Mouse (Mus musculus): ENCODE results near the gene Flt4. TPM values are rescaled to one million over a fixed set of nuclear protein-coding genes. Genes with fewer than 3 reads are reported as not detected.
A peak's percentile ranks its signal among the peaks of the same experiment; 100 is the strongest.

The Flt4 gene
- polyA plus RNA-seq, 1 experiment from 2014 or later = 4.3 TPM

DNA sequence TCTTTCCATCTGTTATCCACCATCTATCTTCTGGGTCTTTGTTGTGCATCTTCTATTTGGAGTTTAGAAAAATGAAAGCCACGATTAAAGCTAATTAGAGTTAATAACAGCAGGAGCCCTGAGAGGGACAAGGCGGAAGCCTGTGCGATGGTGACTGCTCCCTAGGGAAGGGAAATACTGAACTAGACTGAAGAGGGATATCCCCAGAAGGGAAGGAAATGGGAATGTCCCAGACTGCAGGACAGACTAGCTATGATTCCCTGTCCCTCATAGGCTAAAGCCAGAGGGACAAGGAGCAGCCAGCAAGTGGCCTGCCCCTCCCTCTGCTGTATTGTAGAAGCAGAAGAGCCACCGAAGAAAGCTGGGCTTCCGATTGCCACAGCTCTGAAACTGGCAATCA, 12.9 kb downstream of the Flt4 start:
- peaks cover 12% of the 10 kb centered on the region; the same call in 1 of the 2 replicates for H3K4me1 ChIP-seq (replicated peaks)
- 79% methylated on average over 5 of the region's 5 CpGs for WGBS
- H3K4me3 ChIP-seq = no peak overlapping the region
- H3K36me3 ChIP-seq = no peaks in the 10 kb centered on the region
- no peaks in the 10 kb centered on the region for H3K9me3 ChIP-seq
- H3K27ac ChIP-seq = no peak overlapping the region
- H3K27me3 ChIP-seq (ENCODE audit: insufficient read depth, poor library complexity, severe bottlenecking) = 0 out of 2 replicates have a peak, but pooled peaks cover 4% of the 10 kb centered on the region
- no peak for DNase-seq (ENCODE audit: low spot score)

DNA sequence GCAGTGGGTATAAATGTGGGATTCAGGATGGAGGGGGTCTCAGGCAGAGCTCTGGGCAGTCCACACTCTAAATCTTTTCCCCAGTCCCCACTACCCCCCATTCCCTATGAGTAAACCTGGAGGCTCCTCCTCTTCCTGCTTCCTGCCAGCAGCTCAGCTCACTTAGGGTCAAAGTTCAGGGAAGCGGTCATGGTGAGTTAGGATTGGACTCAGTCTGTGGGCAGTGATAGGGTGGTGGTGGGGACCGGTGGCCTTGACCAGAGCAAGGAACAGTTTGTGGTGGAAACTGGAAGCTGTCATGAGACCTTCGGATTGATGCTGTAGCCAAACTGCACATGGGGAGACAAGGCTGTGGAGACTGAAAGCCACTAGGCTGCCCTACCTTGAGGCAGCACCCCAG, 15.1 kb downstream of the Flt4 start:
- no peak overlapping the region for H3K27ac ChIP-seq
- H3K4me3 ChIP-seq = no peak overlapping the region
- WGBS = 82% methylated on average over 3 of the region's 3 CpGs
- no peaks in the 10 kb centered on the region for H3K36me3 ChIP-seq
- peaks cover 14% of the 10 kb centered on the region; the same call in 1 of the 2 replicates for H3K4me1 ChIP-seq (replicated peaks)
- no peak for DNase-seq (ENCODE audit: low spot score)
- no peaks in the 10 kb centered on the region for H3K27me3 ChIP-seq (ENCODE audit: insufficient read depth, poor library complexity, severe bottlenecking)
- no peaks in the 10 kb centered on the region for H3K9me3 ChIP-seq

DNA sequence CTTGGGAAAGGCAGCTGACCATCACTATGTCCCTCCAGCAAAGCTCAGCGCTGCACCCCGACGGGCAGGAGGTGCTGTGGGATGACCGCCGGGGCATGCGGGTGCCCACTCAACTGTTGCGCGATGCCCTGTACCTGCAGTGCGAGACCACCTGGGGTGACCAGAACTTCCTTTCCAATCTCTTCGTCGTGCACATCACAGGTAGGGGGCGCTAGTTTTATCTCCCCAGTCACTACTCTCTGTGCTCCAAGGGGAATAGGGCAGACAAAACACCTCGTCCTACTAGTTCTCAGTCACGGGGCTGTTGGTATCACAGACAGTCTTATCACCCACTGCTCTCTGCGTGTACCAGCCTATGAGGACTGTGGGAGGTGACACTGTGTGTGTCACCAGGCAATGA, 16.8 kb downstream of the Flt4 start:
- no peaks in the 10 kb centered on the region for H3K27me3 ChIP-seq (ENCODE audit: insufficient read depth, poor library complexity, severe bottlenecking)

GRCm38 (mm10) chr11:49626748-49627147, 17.7 kb downstream of the Flt4 start:
- Histone ChIP-seq H3K4me3 (no peak overlapping the region), H3K27ac (no peak overlapping the region), H3K36me3 (no peaks in the 10 kb centered on the region), H3K27me3 (ENCODE audit: insufficient read depth, poor library complexity, severe bottlenecking) (0 out of 2 replicates have a peak, but pooled peaks cover 3% of the 10 kb centered on the region), H3K9me3 (no peaks in the 10 kb centered on the region), H3K4me1 (replicated peaks) (peaks cover 14% of the 10 kb centered on the region; the same call in 1 of the 2 replicates)
- DNase-seq (ENCODE audit: low spot score) = no peak
- 57% methylated on average over 8 of the region's 8 CpGs for WGBS

More for the DNA sequence above, 16.8 kb downstream of the Flt4 start:
- no peak for DNase-seq (ENCODE audit: low spot score)
- Histone ChIP-seq H3K4me3 (no peak overlapping the region), H3K4me1 (replicated peaks) (peaks cover 14% of the 10 kb centered on the region; the same call in 1 of the 2 replicates), H3K36me3 (no peaks in the 10 kb centered on the region), H3K9me3 (no peaks in the 10 kb centered on the region), H3K27ac (no peak overlapping the region)
- 64% methylated on average over 15 of the region's 15 CpGs for WGBS

DNA sequence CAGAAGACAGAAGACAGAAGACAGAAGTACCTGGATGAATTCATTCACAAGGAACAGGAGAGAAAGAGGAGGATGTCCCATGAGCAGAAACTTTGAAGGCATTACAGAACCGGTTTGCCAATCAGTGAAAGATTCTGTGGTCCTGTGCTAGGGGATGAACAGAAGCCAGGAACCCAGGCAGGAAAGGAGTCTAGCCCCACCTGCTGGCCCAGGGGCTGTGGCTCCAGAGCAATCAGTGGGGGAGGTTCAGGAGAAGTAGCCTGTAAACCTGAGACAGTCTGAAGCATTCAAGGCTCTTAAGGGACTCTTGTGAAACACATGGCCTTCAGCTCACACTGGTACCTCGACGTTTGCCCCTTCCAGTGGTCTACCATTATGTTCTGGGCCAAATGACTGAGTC, 22.1 kb downstream of the Flt4 start:
- H3K27me3 ChIP-seq (ENCODE audit: insufficient read depth, poor library complexity, severe bottlenecking) = peaks cover 47% of the 10 kb centered on the region
- no peaks in the 10 kb centered on the region for H3K9me3 ChIP-seq
- WGBS = 40% methylated on average over 3 of the region's 3 CpGs
- H3K4me3 ChIP-seq = no peak overlapping the region
- no peak for DNase-seq (ENCODE audit: low spot score)
- peaks cover 21% of the 10 kb centered on the region for H3K4me1 ChIP-seq (replicated peaks)
- H3K36me3 ChIP-seq = no peaks in the 10 kb centered on the region
- H3K27ac ChIP-seq = no peak overlapping the region

GRCm38 (mm10) chr11:49632256-49632655, 23.2 kb downstream of the Flt4 start:
- no peak overlapping the region for H3K4me3 ChIP-seq
- DNase-seq (ENCODE audit: low spot score) = no peak
- no peak overlapping the region for H3K27ac ChIP-seq
- H3K27me3 ChIP-seq (ENCODE audit: insufficient read depth, poor library complexity, severe bottlenecking) = peaks cover 58% of the 10 kb centered on the region
- WGBS = 73% methylated on average over 2 of the region's 2 CpGs
- H3K9me3 ChIP-seq = no peaks in the 10 kb centered on the region
- peaks cover 23% of the 10 kb centered on the region for H3K4me1 ChIP-seq (replicated peaks)
- H3K36me3 ChIP-seq = no peaks in the 10 kb centered on the region

- no peak for DNase-seq (ENCODE audit: low spot score)
Observed at GRCm38 (mm10) chr11:49634101-49634500, 25.0 kb downstream of the Flt4 start.

GRCm38 (mm10) chr11:49635671-49636070, 26.6 kb downstream of the Flt4 start:
- no peaks in the 10 kb centered on the region for H3K36me3 ChIP-seq
- no peak overlapping the region for H3K27ac ChIP-seq
- peaks cover 23% of the 10 kb centered on the region for H3K4me1 ChIP-seq (replicated peaks)
- H3K27me3 ChIP-seq (ENCODE audit: insufficient read depth, poor library complexity, severe bottlenecking) = peaks cover 70% of the 10 kb centered on the region
- no peak overlapping the region for H3K4me3 ChIP-seq
- 74% methylated on average over 6 of the region's 6 CpGs for WGBS
- no peaks in the 10 kb centered on the region for H3K9me3 ChIP-seq
- no peak for DNase-seq (ENCODE audit: low spot score)

More at GRCm38 (mm10) chr11:49634101-49634500, 25.0 kb downstream of the Flt4 start:
- H3K27ac ChIP-seq = no peak overlapping the region
- H3K4me3 ChIP-seq = peak overlapping the region; percentile 34
- peaks cover 23% of the 10 kb centered on the region for H3K4me1 ChIP-seq (replicated peaks)
- H3K9me3 ChIP-seq = no peaks in the 10 kb centered on the region
- H3K27me3 ChIP-seq (ENCODE audit: insufficient read depth, poor library complexity, severe bottlenecking) = peaks cover 70% of the 10 kb centered on the region
- H3K36me3 ChIP-seq = no peaks in the 10 kb centered on the region
- 10% methylated on average over 22 of the region's 22 CpGs for WGBS

DNA sequence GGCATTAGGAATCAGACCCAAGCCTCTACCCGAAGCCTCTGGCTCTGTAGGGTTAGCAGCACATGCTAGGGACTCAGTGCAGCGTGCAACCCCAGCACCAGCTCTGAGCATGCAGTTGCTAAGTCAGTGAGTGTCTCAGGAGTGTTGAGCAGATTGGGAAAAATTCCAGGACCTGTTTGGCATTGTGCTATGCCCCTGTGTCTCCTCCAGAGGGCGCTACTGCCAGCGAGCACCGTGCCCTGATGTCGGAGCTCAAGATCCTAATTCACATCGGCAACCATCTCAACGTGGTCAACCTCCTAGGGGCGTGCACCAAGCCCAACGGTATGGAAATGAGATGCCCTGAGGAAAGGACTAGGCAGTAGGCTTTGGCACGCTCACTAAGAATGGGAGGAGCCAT, 27.4 kb downstream of the Flt4 start:
- Histone ChIP-seq H3K4me1 (replicated peaks) (peaks cover 23% of the 10 kb centered on the region), H3K4me3 (peak overlapping the region; percentile 3), H3K9me3 (no peaks in the 10 kb centered on the region), H3K27me3 (ENCODE audit: insufficient read depth, poor library complexity, severe bottlenecking) (peaks cover 69% of the 10 kb centered on the region), H3K36me3 (no peaks in the 10 kb centered on the region), H3K27ac (no peak overlapping the region)
- WGBS = 2% methylated on average over 11 of the region's 11 CpGs
- peak; percentile 48 for DNase-seq (ENCODE audit: low spot score)

GRCm38 (mm10) chr11:49645677-49646076, 36.6 kb downstream of the Flt4 start:
- DNase-seq (ENCODE audit: low spot score) = no peak
- H3K27ac ChIP-seq = no peak overlapping the region
- peaks cover 4% of the 10 kb centered on the region; the same call in 1 of the 2 replicates for H3K4me1 ChIP-seq (replicated peaks)
- no peaks in the 10 kb centered on the region for H3K27me3 ChIP-seq (ENCODE audit: insufficient read depth, poor library complexity, severe bottlenecking)
- H3K36me3 ChIP-seq = no peaks in the 10 kb centered on the region
- H3K9me3 ChIP-seq = no peaks in the 10 kb centered on the region
- H3K4me3 ChIP-seq = no peak overlapping the region
- WGBS = 63% methylated on average over 8 of the region's 8 CpGs

DNA sequence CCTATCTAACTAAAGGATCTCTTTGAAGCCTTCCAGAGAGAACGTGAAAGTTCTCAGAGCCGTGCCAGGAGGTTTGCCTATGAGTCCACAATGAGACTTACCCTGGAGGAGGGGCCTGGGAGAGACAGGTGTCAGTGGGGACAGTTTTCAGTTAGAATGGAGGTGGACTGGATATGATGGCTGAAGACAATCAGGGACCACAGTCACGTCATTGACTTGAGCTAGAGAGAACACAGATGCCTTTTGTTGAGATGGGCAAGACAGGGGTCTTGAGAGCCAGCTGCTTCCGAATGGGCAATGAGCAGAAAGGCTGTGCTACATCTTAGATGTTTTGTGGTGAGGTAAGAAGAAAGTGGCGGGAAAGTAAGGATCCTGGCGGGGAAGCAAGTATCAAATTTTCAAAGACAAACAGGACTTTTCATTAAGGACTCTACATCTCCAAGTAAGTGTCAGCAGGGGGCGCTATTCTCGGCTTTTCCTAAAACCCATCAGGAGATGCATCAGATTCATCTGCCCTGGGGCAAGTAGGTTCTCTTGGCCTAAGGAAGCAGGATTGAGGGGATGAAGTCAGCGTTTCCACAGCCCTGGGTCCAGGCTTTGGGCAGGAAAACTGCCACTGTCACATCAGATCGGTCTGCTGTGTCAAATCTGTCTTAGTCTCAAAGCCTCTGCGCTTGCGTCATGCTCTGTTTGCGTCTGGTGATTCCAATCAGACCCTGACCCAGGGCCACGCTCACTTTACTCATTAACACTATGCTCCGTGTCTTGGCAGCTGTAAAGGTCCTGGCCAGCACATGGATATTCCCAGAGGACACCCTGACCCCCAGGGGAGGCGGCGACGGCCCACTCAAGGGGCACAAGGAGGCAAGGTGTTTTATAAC, 41.3 kb downstream of the Flt4 start:
- no peak overlapping the region for H3K4me3 ChIP-seq

DNA sequence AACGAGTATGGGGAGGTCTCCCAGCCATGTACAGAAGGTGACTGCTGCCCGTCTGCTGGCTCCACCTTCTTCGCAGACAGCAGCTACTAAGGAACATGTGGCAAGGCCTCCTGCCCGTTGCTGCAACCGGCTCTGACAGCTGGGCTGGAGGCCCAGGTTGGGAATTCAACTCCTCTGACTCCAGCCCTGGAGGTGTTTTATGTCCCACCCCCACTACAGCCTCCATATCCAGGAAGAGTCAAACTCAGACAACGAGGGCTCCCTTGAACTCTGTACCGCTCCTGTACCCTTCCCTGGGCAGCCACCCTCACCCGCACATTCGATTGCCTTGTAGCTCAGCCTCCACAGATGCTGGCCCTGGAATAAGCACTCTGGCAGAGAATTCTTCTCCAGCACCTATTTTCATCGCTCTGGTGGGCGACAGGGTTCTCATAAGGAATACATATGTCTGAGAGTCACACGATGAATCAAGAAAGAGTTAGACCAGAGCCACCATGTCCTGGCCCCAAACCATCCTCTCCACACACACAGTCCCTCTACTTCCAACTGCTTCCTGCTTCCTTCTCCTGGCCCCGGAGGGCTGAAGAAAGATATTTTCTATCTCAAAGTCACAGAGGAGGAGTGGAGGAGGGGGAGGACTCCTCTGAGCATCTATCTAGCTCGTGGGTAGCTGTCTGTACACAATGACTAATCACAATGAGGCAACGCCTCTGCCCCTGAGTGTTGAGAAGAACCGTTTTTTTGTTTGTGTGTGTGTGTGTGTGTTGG, 42.1 kb downstream of the Flt4 start:
- Histone ChIP-seq H3K4me3 (no peak overlapping the region), H3K36me3 (no peaks in the 10 kb centered on the region), H3K9me3 (no peaks in the 10 kb centered on the region; the same call in 1 of the 2 replicates), H3K27me3 (ENCODE audit: insufficient read depth, poor library complexity, severe bottlenecking) (no peaks in the 10 kb centered on the region), H3K4me1 (replicated peaks) (peaks cover 16% of the 10 kb centered on the region), H3K27ac (0 out of 2 replicates have a peak overlapping the region, but pooled peaks have one; percentile 23)
- 77% methylated on average over 16 of the region's 16 CpGs for WGBS
- DNase-seq (ENCODE audit: low spot score) = no peak

More for the DNA sequence above, 41.3 kb downstream of the Flt4 start:
- H3K27ac ChIP-seq = 0 out of 2 replicates have a peak overlapping the region, but pooled peaks have one; percentile 23
- 64% methylated on average over 18 of the region's 18 CpGs for WGBS
- peak; percentile 41 for DNase-seq (ENCODE audit: low spot score)
- no peaks in the 10 kb centered on the region; the same call in 1 of the 2 replicates for H3K9me3 ChIP-seq
- peaks cover 16% of the 10 kb centered on the region for H3K4me1 ChIP-seq (replicated peaks)
- H3K27me3 ChIP-seq (ENCODE audit: insufficient read depth, poor library complexity, severe bottlenecking) = no peaks in the 10 kb centered on the region
- no peaks in the 10 kb centered on the region for H3K36me3 ChIP-seq

Data from hindbrain, embryonic 10.5 days (tissue).